Mouse (Mus musculus): ENCODE results near the gene Gm20388. TPM values are rescaled to one million over a fixed set of nuclear protein-coding genes. Genes with fewer than 3 reads are reported as not detected.
A peak's percentile ranks its signal among the peaks of the same experiment; 100 is the strongest.

Gm20388 gene
- polyA plus RNA-seq, 1 experiment from 2014 or later, result not detected

GRCm38 (mm10) chr8:121947753-121948141 lies 2037.1 kb downstream of the Gm20388 start:
- ATAC-seq (ENCODE audit: insufficient number of reproducible peaks, insufficient read depth, low FRiP score, low read depth), result peak; percentile 22; the same call in 1 of the 2 replicates
- 1% methylated on average over 18 of the region's 18 CpGs for WGBS
- Histone ChIP-seq H3K9me3 (ENCODE audit: control insufficient read depth, low read length) (no peaks in the 10 kb centered on the region), H3K9ac (ENCODE audit: low read length) (peak overlapping the region; percentile 74), H3K4me1 (ENCODE audit: control insufficient read depth in 2 of 2, insufficient read depth in 2 of 2, low read length in 2 of 2) (peaks cover 20 to 41% of the 10 kb centered on the region in 2 experiments), H3K4me2 (ENCODE audit: low read length) (peak overlapping the region; percentile 80), H3K36me3 (ENCODE audit: control insufficient read depth, insufficient read depth, low read length) (no peaks in the 10 kb centered on the region), H3K27me3 (ENCODE audit: control insufficient read depth, insufficient read depth, low read length) (no peaks in the 10 kb centered on the region), H3K4me3 (ENCODE audit: control insufficient read depth in 1 of 2, insufficient read depth in 1 of 2, low read depth in 1 of 2, low read length in 2 of 2) (peak overlapping the region; percentile 39 to 44), H3K27ac (replicated peaks in 1 of 2; ENCODE audit: control insufficient read depth in 1 of 2, insufficient read depth in 1 of 2, low read depth in 2 of 2, low read length in 2 of 2) (peak overlapping the region; percentile 89 to 91)

- peak overlapping the region; percentile 80 for H3K4me2 ChIP-seq (ENCODE audit: low read length)
- peak overlapping the region; percentile 89 to 91 for H3K27ac ChIP-seq (replicated peaks in 1 of 2; ENCODE audit: control insufficient read depth in 1 of 2, insufficient read depth in 1 of 2, low read depth in 2 of 2, low read length in 2 of 2)
- 55% methylated on average over 19 of the region's 19 CpGs for WGBS
- H3K27me3 ChIP-seq (ENCODE audit: control insufficient read depth, insufficient read depth, low read length), result no peaks in the 10 kb centered on the region
- H3K36me3 ChIP-seq (ENCODE audit: control insufficient read depth, insufficient read depth, low read length), result peaks cover 8% of the 10 kb centered on the region
- H3K4me1 ChIP-seq (ENCODE audit: control insufficient read depth in 2 of 2, insufficient read depth in 2 of 2, low read length in 2 of 2), result peaks cover 22 to 43% of the 10 kb centered on the region in 2 experiments
- peak overlapping the region; percentile 39 to 44 for H3K4me3 ChIP-seq (ENCODE audit: control insufficient read depth in 1 of 2, insufficient read depth in 1 of 2, low read depth in 1 of 2, low read length in 2 of 2)
- peak overlapping the region; percentile 74 for H3K9ac ChIP-seq (ENCODE audit: low read length)
- H3K9me3 ChIP-seq (ENCODE audit: control insufficient read depth, low read length), result no peaks in the 10 kb centered on the region
- no peak for ATAC-seq (ENCODE audit: insufficient number of reproducible peaks, insufficient read depth, low FRiP score, low read depth)
Measured at GRCm38 (mm10) chr8:121948321-121949145, 2037.9 kb downstream of the Gm20388 start.

GRCm38 (mm10) chr8:121949222-121949800 lies 2038.7 kb downstream of the Gm20388 start, which contains the start of gene Banp:
Gene Banp (plus strand): TSS chr8:121949750.
- Histone ChIP-seq H3K9ac (ENCODE audit: low read length) (peak within 1 kb of the TSS; percentile 99), H3K4me1 (ENCODE audit: control insufficient read depth in 2 of 2, insufficient read depth in 2 of 2, low read length in 2 of 2) (peaks cover 22 to 43% of the 10 kb centered on the region in 2 experiments), H3K4me2 (ENCODE audit: low read length) (peak within 1 kb of the TSS; percentile 94), H3K4me3 (ENCODE audit: control insufficient read depth in 1 of 2, insufficient read depth in 1 of 2, low read depth in 1 of 2, low read length in 2 of 2) (peak within 1 kb of the TSS; percentile 91 to 92), H3K27ac (replicated peaks in 1 of 2; ENCODE audit: control insufficient read depth in 1 of 2, insufficient read depth in 1 of 2, low read depth in 2 of 2, low read length in 2 of 2) (peak within 1 kb of the TSS; percentile 93 to 98), H3K36me3 (ENCODE audit: control insufficient read depth, insufficient read depth, low read length) (peaks cover 14% of the 10 kb centered on the region), H3K9me3 (ENCODE audit: control insufficient read depth, low read length) (no peaks in the 10 kb centered on the region), H3K27me3 (ENCODE audit: control insufficient read depth, insufficient read depth, low read length) (no peaks in the 10 kb centered on the region)
- no peak for ATAC-seq (ENCODE audit: insufficient number of reproducible peaks, insufficient read depth, low FRiP score, low read depth)
- 59% methylated on average over 6 of the region's 6 CpGs for WGBS

- peak overlapping the region; percentile 99 for H3K9ac ChIP-seq (ENCODE audit: low read length)
- no peaks in the 10 kb centered on the region for H3K9me3 ChIP-seq (ENCODE audit: control insufficient read depth, low read length)
- peak; percentile 92 for ATAC-seq (ENCODE audit: insufficient number of reproducible peaks, insufficient read depth, low FRiP score, low read depth)
- H3K27me3 ChIP-seq (ENCODE audit: control insufficient read depth, insufficient read depth, low read length), result no peaks in the 10 kb centered on the region
- peak overlapping the region; percentile 93 to 98 for H3K27ac ChIP-seq (replicated peaks in 1 of 2; ENCODE audit: control insufficient read depth in 1 of 2, insufficient read depth in 1 of 2, low read depth in 2 of 2, low read length in 2 of 2)
- peak overlapping the region; percentile 91 to 92 for H3K4me3 ChIP-seq (ENCODE audit: control insufficient read depth in 1 of 2, insufficient read depth in 1 of 2, low read depth in 1 of 2, low read length in 2 of 2)
- WGBS, result under 1% methylated on average over 51 of the region's 66 CpGs
- peaks cover 22 to 46% of the 10 kb centered on the region in 2 experiments for H3K4me1 ChIP-seq (ENCODE audit: control insufficient read depth in 2 of 2, insufficient read depth in 2 of 2, low read length in 2 of 2)
- peaks cover 21% of the 10 kb centered on the region for H3K36me3 ChIP-seq (ENCODE audit: control insufficient read depth, insufficient read depth, low read length)
- peak overlapping the region; percentile 94 for H3K4me2 ChIP-seq (ENCODE audit: low read length)
Measured at GRCm38 (mm10) chr8:121949941-121950748, 2039.5 kb downstream of the Gm20388 start.

- Histone ChIP-seq H3K9ac (ENCODE audit: low read length) (peak overlapping the region; percentile 99), H3K36me3 (ENCODE audit: control insufficient read depth, insufficient read depth, low read length) (peaks cover 30% of the 10 kb centered on the region), H3K4me1 (ENCODE audit: control insufficient read depth in 2 of 2, insufficient read depth in 2 of 2, low read length in 2 of 2) (peaks cover 24 to 52% of the 10 kb centered on the region in 2 experiments), H3K4me3 (ENCODE audit: control insufficient read depth in 1 of 2, insufficient read depth in 1 of 2, low read depth in 1 of 2, low read length in 2 of 2) (peak overlapping the region; percentile 91 to 92), H3K27ac (replicated peaks in 1 of 2; ENCODE audit: control insufficient read depth in 1 of 2, insufficient read depth in 1 of 2, low read depth in 2 of 2, low read length in 2 of 2) (peak overlapping the region; percentile 82 to 98), H3K9me3 (ENCODE audit: control insufficient read depth, low read length) (no peaks in the 10 kb centered on the region), H3K27me3 (ENCODE audit: control insufficient read depth, insufficient read depth, low read length) (no peaks in the 10 kb centered on the region), H3K4me2 (ENCODE audit: low read length) (peak overlapping the region; percentile 94)
- ATAC-seq (ENCODE audit: insufficient number of reproducible peaks, insufficient read depth, low FRiP score, low read depth), result peak; percentile 3; the same call in 1 of the 2 replicates
- WGBS, result under 1% methylated on average over 43 of the region's 97 CpGs
Measured at GRCm38 (mm10) chr8:121950749-121951655, 2040.4 kb downstream of the Gm20388 start.

- Histone ChIP-seq H3K9ac (ENCODE audit: low read length) (peak overlapping the region; percentile 99), H3K27ac (replicated peaks in 1 of 2; ENCODE audit: control insufficient read depth in 1 of 2, insufficient read depth in 1 of 2, low read depth in 2 of 2, low read length in 2 of 2) (peak overlapping the region in 1 of 2 experiments; percentile 98; a peak in 1 of 4 replicates), H3K27me3 (ENCODE audit: control insufficient read depth, insufficient read depth, low read length) (no peaks in the 10 kb centered on the region), H3K9me3 (ENCODE audit: control insufficient read depth, low read length) (no peaks in the 10 kb centered on the region), H3K4me3 (ENCODE audit: control insufficient read depth in 1 of 2, insufficient read depth in 1 of 2, low read depth in 1 of 2, low read length in 2 of 2) (peak overlapping the region; percentile 91 to 92), H3K36me3 (ENCODE audit: control insufficient read depth, insufficient read depth, low read length) (peaks cover 32% of the 10 kb centered on the region), H3K4me2 (ENCODE audit: low read length) (peak overlapping the region; percentile 94), H3K4me1 (ENCODE audit: control insufficient read depth in 2 of 2, insufficient read depth in 2 of 2, low read length in 2 of 2) (peaks cover 26 to 59% of the 10 kb centered on the region in 2 experiments)
- ATAC-seq (ENCODE audit: insufficient number of reproducible peaks, insufficient read depth, low FRiP score, low read depth), result no peak
- 24% methylated on average over 7 of the region's 7 CpGs for WGBS
Measured at GRCm38 (mm10) chr8:121951656-121952009, 2041.0 kb downstream of the Gm20388 start.

Measured in heart, embryonic 14.5 days (tissue).